Mouse (Mus musculus): Measurements from ENCODE around the gene Nfkbia.

Gene Nfkbia

DNA sequence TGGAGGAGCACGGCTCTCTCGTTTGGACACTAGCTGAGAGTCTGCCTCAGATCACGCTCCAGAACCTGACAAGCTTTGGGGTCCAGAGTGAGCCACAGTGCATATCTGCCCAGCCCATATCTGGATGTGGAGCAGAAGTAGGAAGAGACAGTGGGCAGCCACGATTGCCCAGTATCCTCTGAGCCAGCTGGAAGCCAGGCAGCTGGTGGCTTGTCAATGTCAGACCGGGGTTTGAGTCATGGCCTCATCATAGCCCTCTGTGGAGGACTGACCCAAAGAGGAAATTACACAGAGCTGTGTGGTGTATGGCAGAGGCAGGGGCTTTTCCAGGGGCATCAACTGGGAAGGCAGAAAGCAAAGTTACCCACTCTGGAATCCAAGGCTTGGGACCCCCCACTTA, 25.6 kb downstream of the Nfkbia start:
- peak; percentile 51 to 83 for DNase-seq (ENCODE audit: inconsistent age in 2 of 2, low spot score in 1 of 2)

DNA sequence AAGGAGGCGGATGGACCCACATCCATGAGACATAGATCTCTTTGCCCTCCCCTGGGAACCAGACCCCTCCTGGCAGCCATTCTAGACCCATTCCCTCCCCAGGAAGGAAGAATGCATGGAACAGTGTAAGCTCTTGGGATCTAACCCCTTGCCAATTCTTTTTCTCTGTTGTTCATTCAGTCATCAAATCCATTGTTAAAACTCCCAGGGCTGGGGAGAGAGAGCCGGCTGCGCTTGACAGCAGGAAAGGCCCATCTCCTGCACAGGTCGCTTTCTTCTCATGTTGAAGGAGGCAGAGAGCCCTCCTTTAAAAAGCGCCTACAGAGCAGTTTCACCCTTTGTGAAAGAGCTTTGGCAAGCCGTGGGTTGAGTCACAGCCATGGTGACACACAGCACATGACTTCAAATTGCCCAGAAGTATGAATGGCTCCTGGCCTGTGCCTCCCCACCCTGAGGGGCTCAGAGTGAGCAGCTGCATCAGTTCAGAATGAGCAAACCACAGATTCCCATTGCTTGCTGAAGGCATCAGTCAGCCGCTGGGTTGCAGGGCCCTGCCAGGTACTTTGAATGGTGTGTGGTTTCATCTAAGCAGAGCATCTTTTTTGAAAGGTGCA, 26.3 kb downstream of the Nfkbia start:
- DNase-seq (ENCODE audit: inconsistent age in 2 of 2, low spot score in 1 of 2), result peak; percentile 65 to 90

DNA sequence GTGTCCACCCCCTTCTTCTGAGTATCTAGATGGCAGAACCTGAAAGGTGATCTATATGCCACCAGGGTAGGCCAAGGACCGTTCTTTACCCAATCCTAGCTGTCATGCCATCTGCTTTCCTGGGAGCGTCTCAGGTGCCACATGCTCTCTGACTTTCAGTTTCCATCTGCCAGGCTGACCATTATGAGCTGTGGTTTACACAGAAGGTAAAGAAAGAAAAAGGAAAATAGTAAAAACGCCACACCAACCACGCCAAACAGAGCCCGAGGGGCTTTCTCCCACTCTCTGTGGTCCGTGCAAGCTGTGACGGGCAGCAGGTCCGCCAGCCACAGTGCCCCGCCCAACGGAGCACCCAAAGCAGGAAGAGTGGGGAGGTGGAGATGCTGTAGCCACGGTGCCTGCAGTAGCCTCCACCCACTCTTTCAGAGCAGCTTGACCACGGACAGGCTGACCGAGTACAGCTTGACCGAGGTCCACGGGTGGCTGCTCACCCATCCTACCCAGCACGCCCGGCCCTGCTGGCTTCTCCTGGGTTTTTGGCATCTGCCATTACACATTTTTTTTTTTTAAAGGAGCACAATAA, 27.0 kb downstream of the Nfkbia start:
- peak in 1 of 2 experiments; percentile 65 for DNase-seq (ENCODE audit: inconsistent age in 2 of 2, low spot score in 1 of 2)

DNA sequence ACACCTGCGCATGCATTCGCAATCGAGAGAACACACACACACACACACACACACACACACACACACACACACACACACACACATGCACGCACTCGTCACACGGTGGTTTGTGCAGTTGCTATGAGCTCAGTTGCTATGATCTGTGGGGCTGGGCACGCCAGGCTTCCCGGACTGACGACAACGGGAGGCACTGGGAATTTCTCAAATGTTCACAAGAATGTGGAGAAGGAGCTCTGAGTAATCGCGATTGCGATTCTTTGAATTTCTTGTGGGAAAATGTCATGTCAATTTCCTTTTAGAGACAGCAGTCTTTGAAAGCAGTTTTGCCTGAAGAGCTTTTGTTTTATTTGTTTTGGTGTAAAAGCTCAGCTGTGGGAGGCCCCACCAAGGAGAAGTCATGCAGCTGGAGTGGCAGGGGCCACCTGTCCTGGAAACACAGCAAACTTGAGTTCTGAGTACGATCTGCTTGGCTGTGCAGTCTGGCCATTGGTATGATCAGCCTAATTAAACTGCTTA, 27.5 kb downstream of the Nfkbia start:
- peak; percentile 66 to 86 for DNase-seq (ENCODE audit: inconsistent age in 2 of 2, low spot score in 1 of 2)

DNA sequence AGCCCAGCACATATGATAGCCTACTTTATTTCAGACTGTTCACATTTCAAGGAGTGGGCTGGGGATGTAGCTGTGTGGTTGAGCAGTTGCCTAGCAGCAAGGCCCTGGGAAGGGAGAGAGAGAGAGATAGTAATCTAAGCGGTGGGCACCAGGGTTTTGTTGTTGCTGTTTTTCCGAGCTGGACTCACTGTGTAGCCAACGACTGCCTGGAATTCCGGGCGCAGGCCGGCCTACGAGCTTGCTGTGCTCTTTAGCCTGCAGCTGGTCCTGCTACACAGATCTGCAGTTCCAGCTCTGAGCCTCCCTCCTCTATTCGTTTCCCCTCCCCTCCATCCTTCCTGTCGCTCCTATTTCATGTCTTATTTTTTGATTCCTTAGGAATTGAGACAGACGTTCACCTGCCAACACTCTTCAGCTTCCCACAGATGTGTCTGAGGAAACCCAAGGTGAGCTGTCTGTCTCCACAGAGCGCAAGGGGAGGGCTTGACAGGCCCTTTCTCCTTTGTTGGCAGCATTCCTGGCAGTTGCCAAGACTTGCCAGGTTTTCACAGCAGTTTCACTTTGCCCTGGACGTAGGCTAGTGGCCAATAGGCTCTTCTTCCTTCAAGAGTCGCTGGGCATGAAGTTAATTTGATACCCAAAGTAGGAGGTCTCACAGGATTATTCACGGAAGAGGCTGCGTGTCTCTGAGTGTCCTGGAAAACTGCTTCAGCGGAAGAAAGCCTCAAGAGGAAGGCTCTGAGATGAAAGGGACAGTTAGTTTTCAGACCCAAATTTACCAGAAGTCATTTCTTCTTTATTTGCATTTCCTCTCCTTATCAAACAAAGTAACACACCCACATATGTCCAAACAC, 28.2 kb downstream of the Nfkbia start:
- DNase-seq (ENCODE audit: inconsistent age in 2 of 2, low spot score in 1 of 2), result peak; percentile 79 to 94

DNA sequence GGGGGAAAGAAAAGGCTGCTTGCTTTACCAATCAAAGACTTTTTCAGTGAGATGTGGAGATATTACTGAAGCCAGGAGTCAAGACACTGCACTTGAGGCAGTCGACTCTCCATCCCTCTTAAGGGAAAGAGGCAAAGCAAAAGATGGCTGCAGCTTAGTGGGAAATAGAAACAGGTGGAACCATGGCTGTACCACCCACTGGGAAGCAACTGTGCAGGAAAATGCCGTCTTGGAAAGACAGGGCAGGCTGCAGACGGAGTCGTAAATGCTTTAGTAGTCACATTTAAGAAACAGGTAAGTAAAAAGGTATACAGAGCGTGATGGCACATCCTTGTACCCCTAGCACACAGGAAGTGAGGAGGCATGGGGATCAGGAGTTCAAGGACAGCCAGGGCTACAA, 29.4 kb downstream of the Nfkbia start:
- no peak for DNase-seq (ENCODE audit: inconsistent age in 2 of 2, low spot score in 1 of 2)

DNA sequence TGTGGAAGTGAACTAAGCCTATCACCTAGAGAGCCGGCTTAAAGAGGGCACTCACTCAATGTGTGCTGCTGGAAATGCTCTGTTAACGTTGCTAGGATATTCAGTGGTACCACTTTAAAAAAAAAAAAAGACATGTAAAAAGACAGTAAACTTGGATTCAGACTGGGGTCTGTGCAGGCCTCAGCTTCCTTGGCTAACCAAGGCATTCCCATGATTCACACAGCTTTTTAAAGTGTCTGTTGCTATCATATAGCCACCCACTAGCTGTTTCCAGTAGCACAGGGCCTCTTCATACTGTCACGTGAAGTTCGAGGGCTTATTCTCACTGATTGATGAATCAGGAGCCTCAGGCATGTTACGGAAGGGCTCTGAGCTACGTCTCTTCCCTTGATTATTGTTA, 30.0 kb downstream of the Nfkbia start:
- no peak for DNase-seq (ENCODE audit: inconsistent age in 2 of 2, low spot score in 1 of 2)

DNA sequence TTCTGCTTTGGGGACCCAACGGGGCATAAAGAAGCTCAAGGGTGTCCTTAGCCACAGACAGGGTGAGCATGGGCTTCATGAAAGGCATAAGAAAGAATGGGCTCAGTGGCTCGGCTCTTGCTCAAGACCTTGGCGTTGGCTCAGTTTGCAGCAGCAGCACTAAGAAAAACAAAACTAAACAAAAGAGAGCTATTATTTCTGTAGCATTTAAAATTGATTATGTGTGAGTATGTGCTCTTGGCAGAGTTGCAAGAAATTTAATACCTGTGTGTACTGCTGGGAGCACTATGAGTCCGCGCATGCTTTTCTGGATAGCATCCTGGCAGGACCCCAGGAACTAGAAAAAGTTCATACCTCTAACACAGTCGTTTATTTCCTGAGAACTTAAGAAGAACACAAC, 30.7 kb downstream of the Nfkbia start:
- no peak for DNase-seq (ENCODE audit: inconsistent age in 2 of 2, low spot score in 1 of 2)

DNA sequence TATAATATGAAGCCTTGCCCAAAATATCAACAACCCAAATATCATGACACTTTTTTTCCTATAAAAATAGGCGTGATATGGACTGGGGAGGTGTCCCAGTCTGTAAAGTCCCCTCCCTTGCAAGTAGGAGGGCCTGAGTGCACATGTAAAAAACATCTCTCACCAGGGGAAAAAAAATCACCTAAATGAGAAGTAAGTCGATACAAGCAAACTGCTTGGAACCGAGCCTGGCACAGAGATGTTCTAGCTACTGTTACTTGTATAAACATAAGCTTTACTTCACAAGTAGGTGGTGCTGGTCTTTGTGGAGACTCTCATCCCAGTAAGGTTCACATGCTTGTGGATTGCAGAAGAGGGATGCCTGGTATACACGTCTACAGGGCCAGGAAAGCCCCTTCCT, 31.5 kb downstream of the Nfkbia start:
- DNase-seq (ENCODE audit: inconsistent age in 2 of 2, low spot score in 1 of 2), result no peak

DNA sequence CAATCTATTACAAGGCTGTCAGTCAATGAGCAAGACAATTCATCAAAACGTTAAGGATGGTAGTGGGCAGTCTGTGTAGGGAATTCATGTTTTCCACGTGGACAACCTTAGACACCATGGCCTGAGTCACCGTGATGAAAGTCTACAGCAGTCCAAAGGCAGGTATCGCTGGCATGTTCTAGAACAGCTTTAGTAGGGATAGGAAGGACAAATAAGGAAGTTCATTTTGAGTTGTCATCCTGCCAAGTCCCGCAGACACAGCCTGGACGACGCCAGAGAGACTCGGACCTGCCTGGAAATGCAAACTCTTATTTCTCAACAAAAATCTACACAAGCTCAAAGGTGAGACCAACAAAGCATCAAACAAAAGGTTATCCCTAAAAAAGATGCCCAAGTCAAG, 32.7 kb downstream of the Nfkbia start:
- no peak for DNase-seq (ENCODE audit: inconsistent age in 2 of 2, low spot score in 1 of 2)

DNA sequence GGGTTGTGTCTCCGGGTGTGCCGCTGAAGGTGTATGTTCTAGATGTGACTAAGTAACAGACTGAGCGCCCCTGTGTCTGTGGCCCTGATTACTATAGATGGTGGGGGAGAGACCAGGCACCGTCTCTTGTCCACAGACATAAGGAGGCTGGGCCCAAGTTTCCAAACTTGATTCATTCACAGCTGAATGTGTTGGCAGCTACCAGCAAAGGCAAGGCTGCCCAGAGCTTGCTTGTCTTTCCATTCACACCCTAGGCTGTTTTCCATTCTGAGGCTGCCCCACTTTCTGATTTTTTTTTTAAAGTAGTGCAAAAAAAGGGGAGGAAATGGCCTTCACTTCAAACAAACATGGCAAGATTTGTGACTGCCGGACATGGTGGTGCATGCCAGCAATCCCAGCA, 35.6 kb downstream of the Nfkbia start:
- DNase-seq (ENCODE audit: inconsistent age in 2 of 2, low spot score in 1 of 2), result peak in 1 of 2 experiments; percentile 67

DNA sequence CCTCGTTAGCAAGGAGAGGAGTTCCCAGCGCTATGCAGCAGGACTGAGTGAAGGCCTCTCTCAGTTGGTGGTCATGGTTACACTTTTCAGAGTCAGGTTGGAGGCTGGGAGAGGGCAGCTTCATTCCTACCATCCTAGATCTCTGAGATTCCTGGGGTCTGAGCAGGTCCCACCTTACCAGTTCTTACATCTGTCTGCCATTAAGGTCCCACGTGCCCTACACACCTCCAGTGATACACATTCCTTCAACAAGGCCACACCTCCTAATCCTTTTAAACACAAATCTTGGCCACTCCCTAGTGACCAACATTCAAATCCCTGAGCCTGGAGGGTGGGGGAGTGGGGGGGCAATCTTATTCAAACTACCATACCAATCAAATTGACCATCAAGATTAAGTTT, 36.3 kb downstream of the Nfkbia start:
- no peak for DNase-seq (ENCODE audit: inconsistent age in 2 of 2, low spot score in 1 of 2)

DNA sequence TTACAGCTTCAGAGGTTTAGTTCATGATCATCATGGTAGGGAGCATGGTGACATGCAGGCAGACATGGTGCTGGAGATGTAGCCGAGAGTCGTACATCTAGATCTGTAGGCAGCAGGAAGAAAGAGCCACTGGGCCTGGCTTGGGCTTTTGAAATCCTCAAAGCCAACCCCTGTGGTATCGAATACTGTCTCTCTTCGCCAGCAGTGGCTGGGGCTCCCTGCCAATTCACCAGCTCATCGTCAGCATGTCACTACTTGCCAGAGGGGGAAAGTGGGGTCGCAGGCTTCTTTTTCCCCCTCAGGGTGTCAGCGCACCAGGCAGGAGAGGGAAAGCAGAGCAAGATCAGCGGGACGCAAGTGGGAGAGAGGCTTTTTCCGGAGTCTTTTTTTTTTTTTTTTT, 37.2 kb downstream of the Nfkbia start:
- DNase-seq (ENCODE audit: inconsistent age in 2 of 2, low spot score in 1 of 2), result no peak

DNA sequence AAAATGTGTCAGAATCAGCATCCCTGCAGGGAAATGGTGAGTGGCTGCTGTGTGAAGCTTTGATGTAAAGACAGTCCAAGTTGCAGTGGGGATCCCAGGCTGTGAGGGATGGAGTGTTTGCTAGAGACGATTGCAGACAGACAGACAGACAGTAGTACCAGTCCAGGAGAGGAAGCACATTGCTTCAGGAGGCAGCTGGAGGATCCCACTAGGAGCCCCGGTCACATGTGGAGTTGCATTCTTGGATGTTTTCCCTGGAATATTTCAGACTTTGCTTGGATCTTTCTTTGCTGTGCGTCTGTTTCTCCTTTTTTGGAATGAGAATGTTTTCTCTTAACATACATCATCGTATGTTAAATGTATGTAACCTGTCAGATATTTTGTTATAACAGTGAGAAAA, 38.5 kb downstream of the Nfkbia start:
- DNase-seq (ENCODE audit: inconsistent age in 2 of 2, low spot score in 1 of 2), result no peak

DNA sequence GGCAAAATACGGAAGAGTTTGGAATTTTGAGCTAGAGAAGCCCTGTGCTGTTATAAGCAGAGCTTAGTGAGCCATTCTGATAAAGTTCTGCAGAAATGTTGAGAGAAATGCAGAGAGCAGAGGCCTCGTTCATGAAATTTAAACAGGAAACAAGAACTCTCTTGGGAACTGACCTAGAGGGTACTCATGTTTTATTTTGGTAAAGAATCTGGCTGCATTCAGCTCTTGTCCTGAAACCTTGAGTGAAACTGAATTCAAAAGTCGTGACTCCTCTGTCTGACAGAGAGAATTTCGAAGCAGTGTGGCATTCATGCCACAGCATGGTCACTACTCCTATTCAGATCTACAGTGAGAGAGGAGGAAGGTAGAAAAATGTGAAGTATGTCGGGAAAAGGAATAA, 39.6 kb downstream of the Nfkbia start:
- DNase-seq (ENCODE audit: inconsistent age in 2 of 2, low spot score in 1 of 2), result no peak

DNA sequence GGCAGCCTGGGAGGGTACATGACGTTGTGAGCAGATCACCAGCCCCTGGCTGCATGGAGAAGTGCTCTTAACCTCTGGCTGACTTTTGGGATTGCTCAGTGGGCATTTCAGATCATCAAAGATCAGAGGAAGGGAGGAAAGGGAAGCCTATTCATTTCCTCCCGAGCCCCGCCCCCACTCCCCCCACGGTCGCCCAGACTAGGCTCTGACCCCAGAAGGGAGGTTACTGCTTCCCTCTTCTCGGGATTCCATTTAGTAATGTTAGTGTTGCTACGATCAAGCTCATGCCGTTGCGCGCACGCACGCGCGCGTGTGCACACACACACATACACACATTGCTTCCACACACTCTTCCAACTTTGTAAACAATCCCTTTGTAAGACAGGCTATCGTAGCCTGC, 42.0 kb downstream of the Nfkbia start:
- DNase-seq (ENCODE audit: inconsistent age in 2 of 2, low spot score in 1 of 2), result peak in 1 of 2 experiments; percentile 65

DNA sequence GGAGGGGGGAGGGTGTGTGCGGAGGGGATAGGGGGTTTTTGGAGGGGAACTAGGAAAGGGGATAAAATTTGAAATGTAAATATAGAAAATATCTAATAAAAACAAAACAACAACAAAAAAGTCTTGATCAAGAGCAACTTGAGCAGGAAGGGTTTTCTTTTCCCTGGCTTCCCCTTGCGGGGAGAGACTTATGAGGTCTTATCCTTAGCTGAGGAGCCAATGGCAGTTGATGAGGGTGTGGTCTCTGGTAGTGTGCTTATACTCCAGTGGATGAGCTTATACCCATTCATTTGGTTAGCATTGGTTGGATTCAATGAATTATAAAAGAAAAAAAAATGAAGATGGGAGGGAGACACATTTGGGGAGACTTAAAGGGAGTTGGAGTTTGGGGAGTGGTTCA, 43.4 kb downstream of the Nfkbia start:
- peak in 1 of 2 experiments; percentile 25 for DNase-seq (ENCODE audit: inconsistent age in 2 of 2, low spot score in 1 of 2)

DNA sequence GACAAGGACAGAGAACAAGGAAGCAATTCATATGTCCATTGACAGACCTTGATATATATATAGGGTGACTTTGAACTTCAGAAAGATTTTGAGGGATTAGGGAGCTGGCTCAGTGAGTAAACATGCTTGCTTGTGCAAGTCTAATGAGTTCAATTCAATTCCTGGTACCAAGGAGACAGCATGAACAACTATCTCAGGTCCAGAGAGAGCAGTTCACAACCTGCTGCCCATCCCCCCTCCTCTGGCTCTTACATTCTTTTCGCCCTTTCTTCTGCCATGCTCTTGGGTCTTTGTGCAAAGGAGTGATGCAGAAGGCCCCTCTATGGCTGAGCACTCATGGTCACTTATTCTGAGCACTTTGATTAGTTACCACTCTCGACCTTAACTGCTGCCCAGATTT, 44.0 kb downstream of the Nfkbia start:
- peak in 1 of 2 experiments; percentile 42 for DNase-seq (ENCODE audit: inconsistent age in 2 of 2, low spot score in 1 of 2)

DNA sequence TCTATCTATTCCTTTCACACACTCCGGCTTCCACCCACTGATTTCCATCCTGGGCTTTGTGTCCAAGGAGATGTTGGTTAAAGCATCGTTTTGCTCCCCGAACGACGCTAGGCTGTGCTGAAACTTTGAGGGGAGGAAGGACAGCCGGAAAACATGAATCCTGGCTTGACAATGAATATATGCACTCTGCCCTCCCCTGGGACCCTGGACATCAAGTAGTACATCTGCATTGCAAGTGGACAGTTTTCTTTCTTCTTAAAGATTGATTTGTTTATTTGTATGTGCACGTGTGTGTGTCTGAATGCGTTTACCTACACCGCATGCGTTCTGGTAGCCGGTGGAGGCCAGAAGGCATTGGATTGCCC, 45.1 kb downstream of the Nfkbia start:
- no peak for DNase-seq (ENCODE audit: inconsistent age in 2 of 2, low spot score in 1 of 2)

DNA sequence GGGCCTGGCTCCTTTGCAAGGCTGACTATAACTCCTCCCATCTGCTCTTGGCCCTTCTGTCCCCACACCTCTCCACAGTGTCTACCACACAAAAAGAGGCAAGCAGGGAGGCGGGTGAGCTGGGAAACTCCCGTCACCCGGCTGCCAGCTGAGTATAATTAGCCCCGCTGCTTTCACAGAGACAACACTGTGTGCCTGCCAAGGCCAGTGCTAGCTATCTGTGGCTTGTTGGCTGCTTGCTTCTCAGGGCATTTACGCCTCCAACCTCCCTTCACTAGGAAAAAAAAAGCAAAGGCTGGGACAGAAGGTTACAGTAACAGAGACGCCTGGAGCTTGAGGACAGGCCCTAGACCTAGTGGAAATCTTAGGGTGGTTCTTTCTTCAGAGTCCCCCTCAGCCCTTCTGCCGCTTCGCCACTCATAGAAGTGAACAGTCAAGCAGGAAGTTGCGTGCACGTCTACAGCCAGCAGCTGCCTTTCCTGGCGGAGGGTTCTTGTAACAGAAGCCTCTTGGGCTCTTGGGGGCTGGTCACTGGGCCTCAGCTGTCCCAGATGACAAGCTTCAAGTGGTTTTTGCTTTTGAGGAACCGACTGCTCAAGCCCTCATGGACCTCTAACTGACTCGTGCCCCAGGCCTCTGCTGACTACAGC, 45.6 kb downstream of the Nfkbia start:
- DNase-seq (ENCODE audit: inconsistent age in 2 of 2, low spot score in 1 of 2), result peak; percentile 81 to 89

DNA sequence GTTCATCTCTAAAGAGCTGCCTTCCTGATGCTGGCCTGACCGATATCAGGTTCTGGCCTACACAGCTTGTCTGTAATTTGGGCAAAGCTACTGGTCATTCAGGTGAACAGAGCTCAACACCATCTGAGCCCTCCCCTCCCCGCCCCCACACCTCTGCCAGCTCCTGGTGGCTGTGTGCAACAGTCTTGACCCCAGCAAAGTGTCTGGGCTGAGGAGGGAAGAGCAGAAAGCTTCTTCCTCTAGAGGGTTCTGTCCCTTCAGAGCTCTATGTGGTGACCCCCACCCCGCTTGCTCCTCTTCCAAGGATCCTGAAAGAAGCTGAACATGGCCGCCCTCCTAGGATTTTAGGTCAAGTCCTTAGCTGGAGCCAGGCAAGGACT, 46.1 kb downstream of the Nfkbia start:
- DNase-seq (ENCODE audit: inconsistent age in 2 of 2, low spot score in 1 of 2), result no peak

DNA sequence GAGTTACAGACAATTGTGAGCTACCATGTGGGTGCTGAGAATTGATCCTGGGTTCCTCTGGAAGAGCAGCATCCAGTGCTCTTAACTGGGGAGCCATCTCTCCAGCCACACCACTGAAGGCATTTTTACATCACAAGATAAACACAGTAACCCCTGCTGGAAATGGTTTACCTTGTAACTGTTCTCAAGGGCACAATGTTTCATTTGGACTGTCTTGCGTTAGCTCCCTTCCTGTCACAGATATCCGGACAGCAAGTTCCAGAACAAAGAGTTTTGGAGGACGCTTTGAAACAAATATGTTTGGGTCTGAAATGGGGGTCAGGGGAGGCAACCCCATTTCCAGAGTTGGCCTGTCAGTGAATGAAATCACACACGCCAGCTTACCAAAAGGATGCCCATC, 46.9 kb downstream of the Nfkbia start:
- DNase-seq (ENCODE audit: inconsistent age in 2 of 2, low spot score in 1 of 2), result peak in 1 of 2 experiments; percentile 57

Data from adrenal gland, adult (tissue).